Mouse (Mus musculus) forebrain, embryonic 16.5 days (tissue): ENCODE measurements around the gene Fam207a. TPM values are rescaled to one million over a fixed set of nuclear protein-coding genes. Genes with fewer than 3 reads are reported as not detected.

Experiments used
- ATAC-seq: fragments of 200-750 bp; cut with Nextera tagmentation; 2 replicates; pipeline ENCODE4 v1.8.0; 2017; ENCODE audit warnings: mild to moderate bottlenecking, moderate library complexity
- H3K27ac ChIP-seq: fragments of 300-500 bp; sonication (generic); 2 replicates; pipeline ENCODE4 v1.5.1; 2014; ENCODE audit warnings: low read length, control low read depth
- H3K27me3 ChIP-seq: fragments of 300-500 bp; sonication (generic); replicated peaks from 2 replicates; pipeline ENCODE4 v1.6.1; 2014; ENCODE audit warnings: low read length; ENCODE audit not compliant: control insufficient read depth, insufficient read depth
- H3K36me3 ChIP-seq: fragments of 300-500 bp; sonication (generic); 2 replicates; pipeline ENCODE4 v1.6.1; 2014; ENCODE audit not compliant: control insufficient read depth, insufficient read depth
- H3K4me1 ChIP-seq: fragments of 300-500 bp; sonication (generic); replicated peaks from 2 replicates; pipeline ENCODE4 v1.6.1; 2014; ENCODE audit warnings: low read length; ENCODE audit not compliant: control insufficient read depth, insufficient read depth
- H3K4me2 ChIP-seq: fragments of 300-500 bp; sonication (generic); 2 replicates; pipeline ENCODE4 v1.6.1; 2014; ENCODE audit warnings: mild to moderate bottlenecking, low read length, control low read depth
- H3K4me3 ChIP-seq: fragments of 300-500 bp; sonication (generic); replicated peaks from 2 replicates; pipeline ENCODE4 v1.5.1; 2014; ENCODE audit warnings: mild to moderate bottlenecking, low read length, control low read depth
- H3K9ac ChIP-seq: fragments of 300-500 bp; sonication (generic); replicated peaks from 2 replicates; pipeline ENCODE4 v1.6.1; 2014; ENCODE audit warnings: low read depth, low read length, control low read depth
- H3K9me3 ChIP-seq: fragments of 300-500 bp; sonication (generic); 2 replicates; pipeline ENCODE4 v1.6.1; 2016; ENCODE audit warnings: low read length; ENCODE audit not compliant: control insufficient read depth
- whole genome bisulfite sequencing: fragments of 180-500 bp; shearing (Covaris S2); extraction: QIAGEN DNeasy Blood & Tissue Kit; methylation state at CpG from one replicate; pipeline ENCODE4 v1.1.7; 2014; 5-methylcytosine and 5-hydroxymethylcytosine counted together
- polyA plus RNA-seq: library from polyadenylated mRNA; unstranded; fragments of >200 nt; fragmentation: Nextera tagmentation; extraction: Ambion mirVana; gene quantifications from 2 replicates; pipeline ENCODE4 v1.2.1, GENCODE M21; 2015

The Fam207a gene
- polyA plus RNA-seq, 1 experiment from 2014 or later, result 42.8 TPM

DNA sequence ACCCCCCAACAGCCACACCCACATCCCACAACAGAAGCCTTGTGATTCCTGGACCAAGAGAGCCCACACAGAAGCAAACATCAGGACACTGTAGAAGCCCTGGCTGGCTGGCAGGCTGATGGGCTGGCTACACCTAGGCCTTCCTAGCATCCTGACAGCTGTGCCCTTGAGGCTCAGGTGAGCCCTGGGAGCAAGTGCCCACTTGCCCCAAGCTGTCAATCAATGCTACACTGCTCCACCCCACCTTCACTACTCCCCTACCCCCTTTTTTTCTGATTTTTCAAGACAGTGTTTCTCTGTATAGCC, 65.5 kb downstream of the Fam207a start:
- Histone ChIP-seq H3K27ac (no peak overlapping the region), H3K36me3 (no peaks in the 10 kb centered on the region), H3K4me1 (no peaks in the 10 kb centered on the region), H3K27me3 (no peaks in the 10 kb centered on the region), H3K9ac (no peak overlapping the region), H3K4me3 (no peak overlapping the region), H3K9me3 (no peaks in the 10 kb centered on the region; the same call in 1 of the 2 replicates), H3K4me2 (no peak overlapping the region)
- ATAC-seq, result no peak

DNA sequence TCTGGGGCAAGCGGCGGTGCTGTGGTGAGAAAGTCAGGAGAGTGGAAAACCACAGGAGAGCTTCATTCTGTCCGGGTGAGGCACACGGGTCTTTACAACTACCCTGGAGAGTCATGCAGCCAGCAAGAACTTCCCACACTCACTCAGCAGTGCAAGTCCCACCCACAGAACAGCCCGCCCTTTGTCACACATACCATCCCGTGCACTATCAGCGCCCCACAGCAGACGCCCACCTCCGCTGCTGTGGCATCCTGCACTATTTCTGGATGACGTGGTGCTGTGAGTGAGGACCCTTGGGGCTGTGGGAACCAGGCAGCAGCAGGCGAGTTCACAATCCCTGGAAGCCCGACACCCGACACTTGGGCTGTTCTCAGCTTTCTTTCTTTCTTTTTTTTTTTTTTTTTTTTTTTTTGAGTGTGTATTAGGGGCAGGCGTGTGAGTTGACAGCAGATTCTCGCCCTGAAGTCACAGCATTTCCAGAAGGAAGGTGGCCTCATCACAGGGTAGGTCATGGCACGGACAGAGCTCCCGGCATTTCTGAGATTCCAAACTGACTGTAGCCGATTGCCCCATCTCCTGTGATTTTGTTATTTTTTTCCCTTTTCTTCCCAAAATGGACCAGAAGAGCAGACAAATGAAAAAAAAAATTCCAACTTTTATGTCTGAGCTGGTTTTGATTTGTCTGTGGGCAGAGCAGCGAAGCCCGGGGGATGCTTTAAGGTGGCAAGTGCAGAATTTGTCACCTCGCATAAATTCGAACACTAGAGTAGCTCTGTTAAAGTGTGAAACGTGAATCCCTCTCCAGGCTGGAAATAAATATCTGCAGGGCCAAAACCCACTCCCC, 66.0 kb downstream of the Fam207a start:
- Histone ChIP-seq H3K27me3 (no peaks in the 10 kb centered on the region), H3K27ac (no peak overlapping the region), H3K4me2 (no peak overlapping the region), H3K9me3 (no peaks in the 10 kb centered on the region; the same call in 1 of the 2 replicates), H3K4me1 (no peaks in the 10 kb centered on the region), H3K9ac (no peak overlapping the region), H3K36me3 (no peaks in the 10 kb centered on the region), H3K4me3 (no peak overlapping the region)
- 49% methylated on average over 23 of the region's 23 CpGs for WGBS
- no peak for ATAC-seq

DNA sequence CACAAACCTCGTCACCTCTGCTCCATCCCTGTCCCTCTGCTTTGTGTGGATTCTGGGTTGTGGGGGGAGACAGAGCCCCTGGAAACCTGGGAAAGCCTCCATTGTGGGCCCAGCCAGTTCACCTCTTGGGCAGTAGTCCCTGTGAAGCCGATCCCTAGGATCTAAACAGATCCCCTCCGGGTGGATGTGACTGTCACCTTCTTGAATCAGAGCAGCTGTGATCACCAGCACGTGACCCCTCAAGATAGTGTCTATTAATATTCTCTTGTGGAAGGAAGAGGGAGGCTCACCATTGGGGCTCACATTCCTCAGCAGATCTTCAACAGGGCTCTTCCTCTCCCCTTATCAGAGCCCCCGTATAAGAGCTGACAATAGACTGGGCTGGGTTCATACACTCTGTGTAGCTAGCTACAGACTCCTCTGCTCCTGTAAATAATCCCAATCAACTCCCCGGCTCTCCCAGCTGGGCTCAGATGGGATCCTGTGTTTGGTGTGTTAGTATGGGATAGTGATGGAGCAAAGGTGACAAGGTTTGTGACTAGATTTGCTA, 66.8 kb downstream of the Fam207a start:
- no peaks in the 10 kb centered on the region; the same call in 1 of the 2 replicates for H3K9me3 ChIP-seq
- no peak overlapping the region for H3K4me2 ChIP-seq
- H3K4me3 ChIP-seq, result no peak overlapping the region
- ATAC-seq, result no peak
- H3K9ac ChIP-seq, result no peak overlapping the region
- H3K27me3 ChIP-seq, result no peaks in the 10 kb centered on the region
- WGBS, result 71% methylated on average over 6 of the region's 6 CpGs
- no peaks in the 10 kb centered on the region for H3K4me1 ChIP-seq
- H3K27ac ChIP-seq, result no peak overlapping the region
- no peaks in the 10 kb centered on the region for H3K36me3 ChIP-seq

DNA sequence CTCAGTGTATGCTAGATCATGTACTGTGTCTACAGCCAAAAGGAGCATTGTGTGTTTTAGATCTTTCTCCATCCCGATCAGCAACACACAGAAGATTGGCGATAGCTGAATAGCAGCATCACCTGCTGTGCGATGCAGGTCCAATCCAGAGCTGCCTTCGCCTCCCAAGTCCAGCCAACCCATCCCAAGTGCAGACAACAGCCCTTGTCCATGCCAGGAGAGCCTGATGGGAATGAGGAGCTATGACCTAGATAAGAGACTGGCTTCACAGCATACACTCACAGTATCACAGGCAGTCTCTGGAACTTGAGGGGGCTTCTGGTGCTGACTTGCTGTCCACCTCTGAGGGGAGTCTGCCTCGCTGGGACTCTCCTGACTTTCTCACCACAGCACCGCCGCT, 67.4 kb downstream of the Fam207a start:
- ATAC-seq, result no peak
- Histone ChIP-seq H3K27ac (no peak overlapping the region), H3K27me3 (no peaks in the 10 kb centered on the region), H3K4me3 (no peak overlapping the region), H3K9ac (no peak overlapping the region), H3K9me3 (no peaks in the 10 kb centered on the region; the same call in 1 of the 2 replicates), H3K4me2 (no peak overlapping the region), H3K36me3 (no peaks in the 10 kb centered on the region), H3K4me1 (no peaks in the 10 kb centered on the region)
- WGBS, result 78% methylated on average over 7 of the region's 7 CpGs

- H3K9me3 ChIP-seq, result no peaks in the 10 kb centered on the region; the same call in 1 of the 2 replicates
- no peak overlapping the region for H3K27ac ChIP-seq
- no peaks in the 10 kb centered on the region for H3K36me3 ChIP-seq
- WGBS, result 17% methylated on average over 2 of the region's 2 CpGs
- no peak for ATAC-seq
- no peak overlapping the region for H3K4me3 ChIP-seq
- no peak overlapping the region for H3K9ac ChIP-seq
- no peak overlapping the region for H3K4me2 ChIP-seq
- no peaks in the 10 kb centered on the region for H3K4me1 ChIP-seq
- H3K27me3 ChIP-seq, result no peaks in the 10 kb centered on the region
Measured at GRCm38 (mm10) chr10:77447755-77448154, 67.8 kb downstream of the Fam207a start.

DNA sequence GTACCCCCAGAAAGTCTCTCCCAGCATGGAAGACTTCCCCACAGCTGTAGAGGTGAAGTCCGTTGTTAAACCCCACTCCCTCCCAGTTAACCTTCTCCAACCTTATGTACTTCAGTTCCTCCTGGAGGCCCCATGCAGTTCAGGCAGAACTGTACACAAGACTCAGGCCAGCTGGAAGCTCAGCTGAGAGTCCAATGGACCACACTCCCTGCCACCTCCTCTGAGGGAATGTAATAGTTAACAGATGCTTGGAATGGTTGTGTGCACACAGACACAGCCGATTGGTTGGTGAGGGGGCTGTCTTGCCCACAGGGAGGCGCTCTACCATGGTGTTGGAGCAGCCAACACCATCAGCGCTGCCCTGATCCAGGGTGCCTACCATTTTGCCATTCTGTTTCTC, 73.3 kb downstream of the Fam207a start:
- no peak overlapping the region for H3K4me2 ChIP-seq
- H3K36me3 ChIP-seq, result no peaks in the 10 kb centered on the region
- H3K9ac ChIP-seq, result no peak overlapping the region
- ATAC-seq, result no peak
- WGBS, result 77% methylated on average over 4 of the region's 4 CpGs
- no peak overlapping the region for H3K27ac ChIP-seq
- H3K4me1 ChIP-seq, result no peaks in the 10 kb centered on the region
- H3K27me3 ChIP-seq, result no peaks in the 10 kb centered on the region
- H3K4me3 ChIP-seq, result no peak overlapping the region
- H3K9me3 ChIP-seq, result no peaks in the 10 kb centered on the region; the same call in 1 of the 2 replicates

GRCm38 (mm10) chr10:77441812-77442211, 73.8 kb downstream of the Fam207a start:
- Histone ChIP-seq H3K4me1 (no peaks in the 10 kb centered on the region), H3K9me3 (no peaks in the 10 kb centered on the region; the same call in 1 of the 2 replicates), H3K9ac (no peak overlapping the region), H3K27me3 (no peaks in the 10 kb centered on the region), H3K4me3 (no peak overlapping the region), H3K36me3 (no peaks in the 10 kb centered on the region), H3K4me2 (no peak overlapping the region), H3K27ac (no peak overlapping the region)
- WGBS, result 86% methylated on average over 3 of the region's 3 CpGs
- ATAC-seq, result no peak

DNA sequence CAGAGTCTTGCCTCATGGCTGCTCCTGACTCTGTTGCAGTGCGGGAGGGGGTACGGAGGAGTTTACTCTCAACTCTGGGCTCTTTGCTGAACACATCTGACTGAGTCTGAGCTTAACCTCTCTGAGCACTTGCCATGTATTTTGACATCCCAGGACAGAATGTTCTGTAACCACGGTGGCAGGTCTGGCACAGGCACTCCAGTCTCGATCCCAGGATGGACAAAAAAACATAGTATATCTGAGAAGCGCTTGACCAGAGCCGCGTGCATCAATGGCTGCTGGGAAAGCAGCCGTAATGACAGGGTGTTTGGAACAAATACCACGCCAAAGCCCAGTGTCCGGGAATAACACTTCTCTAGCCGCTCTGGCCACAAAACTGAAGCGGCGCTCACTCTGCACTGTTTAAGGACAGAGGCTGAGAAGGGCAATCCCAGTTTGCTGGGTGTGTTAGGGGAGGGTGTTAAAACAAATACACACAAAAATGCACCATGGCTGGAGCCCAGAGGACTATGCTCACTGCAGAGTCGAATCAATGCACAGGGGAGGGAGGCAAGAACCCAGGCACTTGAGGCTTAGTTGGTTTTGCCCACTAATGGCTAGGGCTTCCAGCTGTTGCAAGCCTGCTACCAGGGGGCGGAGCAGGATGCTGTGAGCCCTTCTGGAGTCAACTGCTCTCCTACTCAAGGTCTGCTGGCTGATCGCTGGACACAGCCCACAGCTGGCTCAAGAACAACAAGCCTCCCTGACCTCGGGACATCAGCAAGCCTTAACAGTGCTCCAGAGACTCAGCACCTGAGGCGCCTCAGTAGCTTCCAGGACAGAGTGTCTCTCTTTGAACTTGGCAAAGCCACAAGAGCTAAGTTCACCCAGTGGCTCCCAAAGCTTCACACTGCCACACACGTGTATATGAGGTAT, 74.5 kb downstream of the Fam207a start:
- ATAC-seq, result no peak

DNA sequence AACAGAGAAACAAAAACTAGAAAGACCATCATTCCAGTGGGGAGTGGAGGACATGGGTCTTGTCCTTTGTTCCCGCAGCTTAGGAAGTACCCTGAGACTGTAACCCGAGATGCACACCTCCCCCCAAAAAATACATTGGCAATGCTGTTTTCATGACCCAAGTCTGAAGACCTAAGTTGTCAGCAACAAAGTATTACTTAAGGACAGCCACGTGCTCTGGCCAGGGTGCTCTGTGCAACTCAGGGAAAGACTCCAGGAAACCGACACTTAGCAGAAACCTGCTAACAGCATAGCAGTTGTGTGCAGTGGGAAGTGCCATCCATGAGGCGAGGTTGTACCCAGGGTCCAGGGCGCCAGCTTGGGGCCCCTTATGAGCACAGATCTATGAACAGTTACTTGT, 75.3 kb downstream of the Fam207a start:
- no peak for ATAC-seq
- 58% methylated on average over 6 of the region's 6 CpGs for WGBS

More for the DNA sequence above, 74.5 kb downstream of the Fam207a start:
- Histone ChIP-seq H3K4me3 (no peak overlapping the region), H3K4me2 (no peak overlapping the region), H3K27ac (no peak overlapping the region), H3K9ac (no peak overlapping the region), H3K27me3 (no peaks in the 10 kb centered on the region), H3K4me1 (no peaks in the 10 kb centered on the region), H3K36me3 (no peaks in the 10 kb centered on the region), H3K9me3 (no peaks in the 10 kb centered on the region; the same call in 1 of the 2 replicates)
- 65% methylated on average over 19 of the region's 19 CpGs for WGBS

More for the DNA sequence above, 75.3 kb downstream of the Fam207a start:
- Histone ChIP-seq H3K9ac (no peak overlapping the region), H3K36me3 (no peaks in the 10 kb centered on the region), H3K27ac (no peak overlapping the region), H3K4me1 (no peaks in the 10 kb centered on the region), H3K27me3 (no peaks in the 10 kb centered on the region), H3K4me2 (no peak overlapping the region), H3K9me3 (no peaks in the 10 kb centered on the region; the same call in 1 of the 2 replicates), H3K4me3 (no peak overlapping the region)
